Mouse (Mus musculus) bone marrow, adult 2 months (tissue): ENCODE measurements around the gene Gm20547.

Experiments used
- CTCF ChIP-seq: fragments of 200-500 bp; IDR thresholded peaks from 2 replicates; pipeline ENCODE4 v1.5.1; 2011; ENCODE audit warnings: low read length, control low read depth; ENCODE audit not compliant: control insufficient read depth, insufficient read depth
- POLR2A ChIP-seq: fragments of 200-500 bp; IDR thresholded peaks from 2 replicates; pipeline ENCODE4 v1.6.1; 2011; ENCODE audit warnings: low read depth, mild to moderate bottlenecking, control low read depth, low read length, borderline replicate concordance; ENCODE audit not compliant: control insufficient read depth

DNA sequence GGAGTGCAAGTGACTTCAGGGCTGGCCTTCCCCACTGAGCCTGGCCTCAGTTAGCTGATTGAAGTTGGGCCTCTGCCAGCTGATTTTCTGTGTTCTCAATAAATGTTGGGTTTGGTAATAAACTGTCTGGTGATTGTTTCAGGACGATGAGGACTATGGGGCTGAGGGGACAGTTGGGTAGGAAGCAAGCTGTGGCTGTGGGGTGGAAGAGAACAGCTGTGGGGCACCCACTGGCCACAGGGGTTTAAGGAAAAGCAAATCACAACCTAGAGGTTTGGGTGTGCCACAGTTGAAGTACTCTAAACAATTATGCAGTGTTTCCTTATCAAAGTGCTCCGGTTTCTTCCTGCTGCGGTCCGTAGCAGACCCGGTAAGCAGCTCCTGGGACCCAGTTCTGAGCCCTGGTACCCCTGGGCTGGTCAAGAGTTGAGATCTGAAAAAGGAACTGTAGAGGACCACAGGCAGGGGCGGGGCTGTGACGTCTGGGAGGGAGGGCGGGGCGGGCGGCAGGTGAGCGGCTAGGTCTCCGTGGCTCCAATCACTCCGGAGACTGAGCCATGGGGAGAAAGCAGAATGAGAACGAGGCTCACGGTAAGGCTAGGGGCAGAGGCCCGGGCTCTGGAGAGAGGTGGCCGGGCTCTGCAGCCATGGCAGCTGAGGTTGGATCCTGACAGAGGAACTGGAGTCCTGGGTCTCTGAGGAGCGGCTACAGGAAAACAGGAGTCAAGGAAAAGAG is 32.3 kb upstream of the Gm20547 start, which contains the start of gene Slc44a4:
- no peak for TF ChIP-seq CTCF
- no peak for TF ChIP-seq POLR2A
